Mouse (Mus musculus) thymus, adult 2 months (tissue): ENCODE data around the gene Rere.

ENCODE experiments used
- CTCF ChIP-seq: fragments of 200-500 bp; IDR thresholded peaks from 2 replicates; pipeline ENCODE4 v1.5.1; 2012; ENCODE audit warnings: mild to moderate bottlenecking, control low read depth, low read length, moderate library complexity, borderline replicate concordance; ENCODE audit not compliant: control insufficient read depth, poor library complexity, insufficient read depth; ENCODE audit errors: extremely low read depth
- POLR2A ChIP-seq: fragments of 200-500 bp; IDR thresholded peaks from 2 replicates; pipeline ENCODE4 v1.6.1; 2012; ENCODE audit warnings: mild to moderate bottlenecking, low read length, control low read depth, moderate library complexity; ENCODE audit not compliant: control insufficient read depth, poor library complexity, insufficient read depth; ENCODE audit errors: extremely low read depth

DNA sequence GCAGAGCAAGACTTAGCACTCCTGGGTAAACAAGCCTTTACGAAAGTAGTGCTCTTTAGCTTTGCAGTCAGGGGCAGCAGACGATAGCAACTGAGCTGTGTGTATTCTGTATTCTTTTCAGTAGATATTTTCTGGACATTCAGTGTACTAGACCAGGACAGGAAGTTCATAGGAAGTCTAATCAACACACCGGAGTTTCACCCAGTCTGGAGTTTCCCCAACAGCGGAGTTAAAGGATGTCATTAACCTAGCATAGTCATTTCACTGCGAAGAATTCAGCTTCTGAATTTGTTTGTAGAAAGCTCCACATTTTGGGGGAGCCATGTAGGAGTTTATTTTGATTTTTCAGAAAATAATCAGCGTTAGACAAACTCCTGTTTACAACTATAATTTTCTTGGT is 125.4 kb downstream of the Rere start:
- TF ChIP-seq POLR2A: no peak
- no peak for TF ChIP-seq CTCF
